In genomic region chr12:16789756-16790155, GRCm38 (mm10) we compare ENCODE assay signal across 19 mouse cellular contexts. TPM values are rescaled to one million over a fixed set of nuclear protein-coding genes. Genes with fewer than 3 reads are reported as not detected.
DNase-seq lines count a peak whose midpoint lies in the region; ATAC-seq and TF ChIP-seq lines count a peak whose summit lies in the region.
"Had no signal": no experiment of that assay in that cellular context is flagged by ENCODE, and none has a peak within 500 bp of the region (broad histone marks: within the 10 kb centered on the region; RNA-seq: fewer than 3 reads in every experiment).

No protein-coding gene starts in this region.

- H3K4me2 ChIP-seq in forebrain, embryonic 15.5 days (replicated peaks) = no peak overlapping the region
- no peak overlapping the region for H3K4me2 ChIP-seq in intestine, embryonic 16.5 days (ENCODE audit: low read depth, low read length)
- H3K4me2 ChIP-seq in intestine, postnatal 0 days (replicated peaks; ENCODE audit: low read depth) = no peak overlapping the region

- peak overlapping the region; percentile 77 for H3K27ac ChIP-seq in forebrain, embryonic 10.5 days
- H3K27ac ChIP-seq in forebrain, embryonic 15.5 days (replicated peaks) = no peak overlapping the region
- H3K27ac ChIP-seq in intestine, embryonic 16.5 days (ENCODE audit: low read length) = no peak overlapping the region
- no peak overlapping the region for H3K27ac ChIP-seq in intestine, postnatal 0 days (ENCODE audit: low read depth, low read length)
- no peak overlapping the region for H3K27ac ChIP-seq in thymus, adult 2 months (ENCODE audit: control insufficient read depth, insufficient read depth, low read length)

- no peak overlapping the region for H3K9ac ChIP-seq in forebrain, embryonic 15.5 days (replicated peaks)
- H3K9ac ChIP-seq in intestine, embryonic 16.5 days (ENCODE audit: low read depth, low read length) = no peak overlapping the region
- no peak overlapping the region for H3K9ac ChIP-seq in intestine, postnatal 0 days (ENCODE audit: low read depth, low read length)
- H3K9ac ChIP-seq: liver, postnatal 0 days had no signal

- H3K4me1 ChIP-seq in forebrain, embryonic 10.5 days = peaks cover 44% of the 10 kb centered on the region
- H3K4me1 ChIP-seq in forebrain, embryonic 15.5 days = 0 out of 2 replicates have a peak, but pooled peaks cover 3% of the 10 kb centered on the region
- 0 out of 2 replicates have a peak, but pooled peaks cover 6% of the 10 kb centered on the region for H3K4me1 ChIP-seq in intestine, embryonic 16.5 days (ENCODE audit: control insufficient read depth, insufficient read depth, low read length)
- no peaks in the 10 kb centered on the region for H3K4me1 ChIP-seq in intestine, postnatal 0 days (replicated peaks; ENCODE audit: control insufficient read depth, insufficient read depth, low read length)
- H3K4me1 ChIP-seq in thymus, adult 2 months (replicated peaks; ENCODE audit: control insufficient read depth, insufficient read depth, low read length) = no peaks in the 10 kb centered on the region

- TF ChIP-seq CTCF in intestine, postnatal 0 days (IDR thresholded peaks at IDR 0.05; ENCODE audit: low read depth) = no peak
- TF ChIP-seq CTCF in thymus, adult 2 months (IDR thresholded peaks at IDR 0.05; ENCODE audit: borderline replicate concordance, control insufficient read depth, extremely low read depth, insufficient read depth, low read length, poor library complexity) = no peak

- no peak for ATAC-seq in forebrain, embryonic 15.5 days (replicated peaks)
- ATAC-seq in intestine, embryonic 16.5 days = peak; percentile 18; the same call in 1 of the 2 replicates
- no peak for ATAC-seq in intestine, postnatal 0 days
- ATAC-seq: CD4-positive, CD25-positive, alpha-beta regulatory T cell, adult 4 months; liver, postnatal 0 days had no signal

- no peak for TF ChIP-seq POLR2A in thymus, adult 2 months (IDR thresholded peaks at IDR 0.05; ENCODE audit: control insufficient read depth, extremely low read depth, insufficient read depth, low read length, poor library complexity)

- H3K9me3 ChIP-seq in forebrain, embryonic 10.5 days = no peaks in the 10 kb centered on the region
- H3K9me3 ChIP-seq in forebrain, embryonic 15.5 days = no peaks in the 10 kb centered on the region
- H3K9me3 ChIP-seq in intestine, embryonic 16.5 days (ENCODE audit: control insufficient read depth, low read length) = no peaks in the 10 kb centered on the region
- no peaks in the 10 kb centered on the region for H3K9me3 ChIP-seq in intestine, postnatal 0 days (ENCODE audit: control insufficient read depth)
- H3K9me3 ChIP-seq: G1E had no signal

- H3K27me3 ChIP-seq in forebrain, embryonic 10.5 days (ENCODE audit: poor library complexity, severe bottlenecking) = no peaks in the 10 kb centered on the region
- H3K27me3 ChIP-seq in forebrain, embryonic 15.5 days = no peaks in the 10 kb centered on the region
- no peaks in the 10 kb centered on the region for H3K27me3 ChIP-seq in intestine, embryonic 16.5 days (replicated peaks; ENCODE audit: control insufficient read depth, insufficient read depth, low read length)
- H3K27me3 ChIP-seq in intestine, postnatal 0 days (replicated peaks; ENCODE audit: control insufficient read depth, insufficient read depth, low read length) = no peaks in the 10 kb centered on the region
- H3K27me3 ChIP-seq in thymus, adult 2 months (ENCODE audit: control insufficient read depth, insufficient read depth, low read length) = no peaks in the 10 kb centered on the region

- H3K4me3 ChIP-seq in forebrain, embryonic 10.5 days = no peak overlapping the region
- H3K4me3 ChIP-seq in forebrain, embryonic 15.5 days = no peak overlapping the region
- no peak overlapping the region for H3K4me3 ChIP-seq in intestine, embryonic 16.5 days (ENCODE audit: low read length)
- no peak overlapping the region for H3K4me3 ChIP-seq in intestine, postnatal 0 days (ENCODE audit: low read depth, low read length)
- H3K4me3 ChIP-seq in thymus, adult 2 months (ENCODE audit: control insufficient read depth, insufficient read depth, low read length) = no peak overlapping the region

- under 1% methylated on average over 4 of the region's 4 CpGs for WGBS in forebrain, embryonic 10.5 days
- 7% methylated on average over 4 of the region's 4 CpGs for WGBS in forebrain, embryonic 15.5 days
- WGBS in intestine, embryonic 16.5 days = 21% methylated on average over 4 of the region's 4 CpGs
- 25% methylated on average over 4 of the region's 4 CpGs for WGBS in intestine, postnatal 0 days
- 81% methylated on average over 4 of the region's 4 CpGs for WGBS in thymus, adult 2 months

- peaks cover 32% of the 10 kb centered on the region for H3K36me3 ChIP-seq in forebrain, embryonic 10.5 days (replicated peaks)
- no peaks in the 10 kb centered on the region for H3K36me3 ChIP-seq in forebrain, embryonic 15.5 days
- H3K36me3 ChIP-seq in intestine, embryonic 16.5 days (ENCODE audit: control insufficient read depth, insufficient read depth, low read length) = no peaks in the 10 kb centered on the region
- no peaks in the 10 kb centered on the region for H3K36me3 ChIP-seq in intestine, postnatal 0 days (ENCODE audit: control insufficient read depth, insufficient read depth)
- no peaks in the 10 kb centered on the region for H3K36me3 ChIP-seq in thymus, adult 2 months (ENCODE audit: control insufficient read depth, insufficient read depth, low read length)
- H3K36me3 ChIP-seq: G1E had no signal

- DNase-seq in forebrain, embryonic 10.5 days (ENCODE audit: extremely low spot score, low spot score) = peak; percentile 79
- DNase-seq in embryo, embryonic 11 days = peak; percentile 80
- DNase-seq in mesoderm, embryonic 11.5 days (ENCODE audit: low read depth, low spot score) = peak; percentile 72
- no peak for DNase-seq in cerebellum, adult 11-12 months
- no peak for DNase-seq in thymus, adult 2 months
- DNase-seq: cerebellum, adult 11 months; cerebellum, postnatal 36 days; gastrocnemius, postnatal 10 days; kidney, adult 8-10 months; kidney, postnatal 36 days; layer of hippocampus, adult 9-11 months; liver; liver, postnatal 0 days; spleen, adult 18-20 months had no signal

RNA-seq across cellular contexts. Expression of gene Greb1, which starts 10.9 kb away (rescaled TPM):
- polyA plus RNA-seq in forebrain, embryonic 10.5 days (2016; fragmentation: Nextera tagmentation; extraction: Ambion mirVana) = 12.9 and 14.6 TPM in 2 replicates
- 0.31 and 0.43 TPM in 2 replicates for polyA plus RNA-seq in forebrain, embryonic 15.5 days (2015; fragmentation: Nextera tagmentation; extraction: Ambion mirVana)
- 3.8 and 5.4 TPM in 2 replicates for polyA plus RNA-seq in intestine, embryonic 16.5 days (2015; fragmentation: Nextera tagmentation; extraction: Ambion mirVana)
- 2.5 and 3.4 TPM in 2 replicates for polyA plus RNA-seq in intestine, postnatal 0 days (2015; fragmentation: Nextera tagmentation; extraction: Ambion mirVana)
- 1.2 and 10.6 TPM in 2 replicates for polyA plus RNA-seq in thymus, adult 2 months (2012; rRNA removed)
- polyA plus RNA-seq: G1E had no signal

RNA-seq across cellular contexts. Expression of gene E2f6, which starts 21.0 kb away (rescaled TPM):
- polyA plus RNA-seq in forebrain, embryonic 10.5 days (2016; fragmentation: Nextera tagmentation; extraction: Ambion mirVana) = 63.0 and 67.6 TPM in 2 replicates
- polyA plus RNA-seq in forebrain, embryonic 15.5 days (2015; fragmentation: Nextera tagmentation; extraction: Ambion mirVana) = 31.1 and 33.2 TPM in 2 replicates
- 28.9 and 29.5 TPM in 2 replicates for polyA plus RNA-seq in intestine, embryonic 16.5 days (2015; fragmentation: Nextera tagmentation; extraction: Ambion mirVana)
- polyA plus RNA-seq in intestine, postnatal 0 days (2015; fragmentation: Nextera tagmentation; extraction: Ambion mirVana) = 11.7 and 12.1 TPM in 2 replicates
- polyA plus RNA-seq in thymus, adult 2 months (2012; rRNA removed) = 18.8 and 19.9 TPM in 2 replicates

Comparison
In these comparisons a context has a peak if more than half of its experiments do, and no peak if none do; other contexts are left out.
1. DNase-seq: peak in forebrain, embryonic 10.5 days (single experiment), embryo, embryonic 11 days (single experiment) and mesoderm, embryonic 11.5 days (single experiment); none in cerebellum, adult 11-12 months (single experiment) and thymus, adult 2 months (single experiment).